Mouse (Mus musculus) hindbrain, embryonic 11.5 days (tissue): Measurements from ENCODE around the gene Zdhhc6. TPM values are rescaled to one million over a fixed set of nuclear protein-coding genes. Genes with fewer than 3 reads are reported as not detected.

Experiments
- ATAC-seq: fragments of 200-750 bp; cut with Nextera tagmentation; 2 replicates; pipeline ENCODE4 v1.8.0; 2017; ENCODE audit warnings: mild to moderate bottlenecking, moderate TSS enrichment, moderate library complexity; ENCODE audit not compliant: low FRiP score
- DNase-seq: peaks from one replicate; pipeline ENCODE4 v3.0.0-alpha.2; 2015; ENCODE audit warnings: low spot score
- H3K27ac ChIP-seq: fragments of 300-500 bp; sonication (generic); 2 replicates; pipeline ENCODE4 v1.5.1; 2014; ENCODE audit warnings: mild to moderate bottlenecking, low read depth, low read length
- H3K27me3 ChIP-seq: fragments of 300-500 bp; sonication (generic); 2 replicates; pipeline ENCODE4 v1.6.1; 2014; ENCODE audit warnings: mild to moderate bottlenecking, low read length, moderate library complexity, mixed read lengths; ENCODE audit not compliant: control insufficient read depth, insufficient read depth
- H3K36me3 ChIP-seq: fragments of 300-500 bp; sonication (generic); 2 replicates; pipeline ENCODE4 v1.6.1; 2014; ENCODE audit warnings: mild to moderate bottlenecking, low read length, moderate library complexity, mixed read lengths; ENCODE audit not compliant: control insufficient read depth, insufficient read depth
- H3K4me1 ChIP-seq: fragments of 300-500 bp; sonication (generic); replicated peaks from 2 replicates; pipeline ENCODE4 v1.6.1; 2014; ENCODE audit warnings: low read length, mixed read lengths; ENCODE audit not compliant: control insufficient read depth, insufficient read depth
- H3K4me2 ChIP-seq: fragments of 300-500 bp; sonication (generic); replicated peaks from 2 replicates; pipeline ENCODE4 v1.6.1; 2014; ENCODE audit warnings: mild to moderate bottlenecking, low read depth, low read length
- H3K4me3 ChIP-seq: fragments of 300-500 bp; sonication (generic); 2 replicates; pipeline ENCODE4 v1.5.1; 2014; ENCODE audit warnings: low read depth, low read length
- H3K9ac ChIP-seq: fragments of 300-500 bp; sonication (generic); 2 replicates; pipeline ENCODE4 v1.6.1; 2014; ENCODE audit warnings: low read depth, low read length
- H3K9me3 ChIP-seq: fragments of 300-500 bp; sonication (generic); 2 replicates; pipeline ENCODE4 v1.6.1; 2016; ENCODE audit warnings: low read length; ENCODE audit not compliant: control insufficient read depth
- WGBS: fragments of 180-500 bp; shearing (Covaris S2); extraction: QIAGEN DNeasy Blood & Tissue Kit; methylation state at CpG from one replicate; pipeline ENCODE4 v1.1.7; 2014; 5-methylcytosine and 5-hydroxymethylcytosine counted together
- polyA plus RNA-seq: library from polyadenylated mRNA; unstranded; fragments of >200 nt; fragmentation: Nextera tagmentation; extraction: Ambion mirVana; gene quantifications from 2 replicates; pipeline ENCODE4 v1.2.1, GENCODE M21; 2014

Gene Zdhhc6
- polyA plus RNA-seq, 1 experiment from 2014 or later = 106 TPM

- Histone ChIP-seq H3K9me3 (no peaks in the 10 kb centered on the region), H3K27me3 (no peaks in the 10 kb centered on the region), H3K4me1 (no peaks in the 10 kb centered on the region), H3K4me3 (no peak overlapping the region), H3K9ac (no peak overlapping the region), H3K27ac (no peak overlapping the region), H3K36me3 (no peaks in the 10 kb centered on the region), H3K4me2 (no peak overlapping the region)
- ATAC-seq (no peak), DNase-seq (no peak)
- 81% methylated on average over 7 of the region's 7 CpGs for WGBS
These were observed 88.7 kb downstream of the Zdhhc6 start for GRCm38 (mm10) chr19:55227135-55227534.

- H3K4me1 ChIP-seq = no peaks in the 10 kb centered on the region
- no peaks in the 10 kb centered on the region for H3K27me3 ChIP-seq
- no peak overlapping the region for H3K4me2 ChIP-seq
- no peak overlapping the region for H3K4me3 ChIP-seq
- no peak overlapping the region for H3K27ac ChIP-seq
- H3K9me3 ChIP-seq = no peaks in the 10 kb centered on the region
- 63% methylated on average over 5 of the region's 5 CpGs for WGBS
- H3K9ac ChIP-seq = no peak overlapping the region
- no peak for DNase-seq
- no peaks in the 10 kb centered on the region for H3K36me3 ChIP-seq
- ATAC-seq = no peak
These were observed 89.2 kb downstream of the Zdhhc6 start for GRCm38 (mm10) chr19:55226621-55227020.

GRCm38 (mm10) chr19:55222268-55222667, 93.6 kb downstream of the Zdhhc6 start:
- no peak for DNase-seq
- Histone ChIP-seq H3K27ac (no peak overlapping the region), H3K4me1 (no peaks in the 10 kb centered on the region), H3K9ac (no peak overlapping the region), H3K27me3 (no peaks in the 10 kb centered on the region), H3K4me3 (no peak overlapping the region), H3K9me3 (no peaks in the 10 kb centered on the region), H3K36me3 (no peaks in the 10 kb centered on the region), H3K4me2 (no peak overlapping the region)
- no peak for ATAC-seq
- WGBS = 93% methylated on average over 9 of the region's 9 CpGs

Other genes starting within 250 kb of the Zdhhc6 start
- gene Gpam, start 188.8 kb downstream of the Zdhhc6 start, polyA plus RNA-seq = 17.5 and 22.4 TPM in 2 replicates
- gene Tectb, start 135.3 kb downstream of the Zdhhc6 start, polyA plus RNA-seq = 0.13 TPM in 1 of 2 replicates, not detected in the other
- not detected in 2 replicates for gene Gucy2g, start 74.8 kb downstream of the Zdhhc6 start, polyA plus RNA-seq
- gene Acsl5, start 64.1 kb downstream of the Zdhhc6 start, polyA plus RNA-seq = 19.9 and 25.3 TPM in 2 replicates
- 27.1 and 27.8 TPM in 2 replicates for gene Vti1a, start 263 bp upstream of the Zdhhc6 start, polyA plus RNA-seq